Mouse (Mus musculus) intestine, embryonic 16.5 days (tissue): Measurements from ENCODE around the gene Ptger1. TPM values are rescaled to one million over a fixed set of nuclear protein-coding genes. Genes with fewer than 3 reads are reported as not detected.

Experiments used
- ATAC-seq: fragments of 200-750 bp; cut with Nextera tagmentation; 2 replicates; pipeline ENCODE4 v1.8.0; 2017; ENCODE audit warnings: moderate TSS enrichment, moderate library complexity
- H3K27ac ChIP-seq: fragments of 300-500 bp; sonication (generic); 2 replicates; pipeline ENCODE4 v1.5.1; 2014; ENCODE audit warnings: mild to moderate bottlenecking, low read length
- H3K27me3 ChIP-seq: fragments of 300-500 bp; sonication (generic); replicated peaks from 2 replicates; pipeline ENCODE4 v1.6.1; 2014; ENCODE audit warnings: low read length, control low read depth, mixed read lengths; ENCODE audit not compliant: control insufficient read depth, insufficient read depth
- H3K36me3 ChIP-seq: fragments of 300-500 bp; sonication (generic); 2 replicates; pipeline ENCODE4 v1.6.1; 2014; ENCODE audit warnings: low read length, control low read depth; ENCODE audit not compliant: control insufficient read depth, insufficient read depth
- H3K4me1 ChIP-seq: fragments of 300-500 bp; sonication (generic); 2 replicates; pipeline ENCODE4 v1.6.1; 2014; ENCODE audit warnings: low read length, control low read depth, mixed read lengths; ENCODE audit not compliant: control insufficient read depth, insufficient read depth
- H3K4me2 ChIP-seq: fragments of 300-500 bp; sonication (generic); 2 replicates; pipeline ENCODE4 v1.6.1; 2014; ENCODE audit warnings: low read depth, low read length, control low read depth
- H3K4me3 ChIP-seq: fragments of 300-500 bp; sonication (generic); 2 replicates; pipeline ENCODE4 v1.5.1; 2014; ENCODE audit warnings: mild to moderate bottlenecking, low read length
- H3K9ac ChIP-seq: fragments of 300-500 bp; sonication (generic); 2 replicates; pipeline ENCODE4 v1.6.1; 2014; ENCODE audit warnings: low read depth, low read length
- H3K9me3 ChIP-seq: fragments of 300-500 bp; sonication (generic); 2 replicates; pipeline ENCODE4 v1.6.1; 2016; ENCODE audit warnings: low read length, control low read depth; ENCODE audit not compliant: control insufficient read depth
- whole genome bisulfite sequencing: fragments of 180-500 bp; shearing (Covaris S2); extraction: QIAGEN DNeasy Blood & Tissue Kit; methylation state at CpG from one replicate; pipeline ENCODE4 v1.1.7; 2014; 5-methylcytosine and 5-hydroxymethylcytosine counted together
- polyA plus RNA-seq: library from polyadenylated mRNA; unstranded; fragments of >200 nt; fragmentation: Nextera tagmentation; extraction: Ambion mirVana; gene quantifications from 2 replicates; pipeline ENCODE4 v1.2.1, GENCODE M21; 2015

The Ptger1 gene
- polyA plus RNA-seq, 1 experiment from 2014 or later, result 1.2 TPM

DNA sequence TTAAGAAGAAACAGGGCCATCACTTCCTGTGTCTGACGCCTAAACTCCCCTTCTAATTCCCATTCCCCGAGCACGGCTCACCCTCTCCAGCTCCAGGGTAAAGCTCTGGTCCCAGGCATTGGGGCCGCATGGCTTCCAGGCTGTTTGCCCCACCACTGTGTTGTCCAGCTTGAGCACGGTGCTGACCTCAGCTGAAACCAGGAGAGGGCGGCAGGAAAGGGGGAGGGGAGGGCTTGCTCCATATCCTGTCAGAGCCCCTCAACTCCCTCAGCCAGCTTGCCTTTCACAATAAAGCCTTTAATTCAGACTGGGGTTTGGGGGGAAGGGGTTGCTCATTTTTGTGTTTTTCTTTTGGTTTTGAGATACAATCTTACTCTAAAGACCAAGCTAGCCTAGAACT, 14.6 kb downstream of the Ptger1 start:
- H3K9ac ChIP-seq, result no peak overlapping the region
- WGBS, result 21% methylated on average over 6 of the region's 6 CpGs
- H3K36me3 ChIP-seq, result peaks cover 33% of the 10 kb centered on the region
- H3K27ac ChIP-seq, result peak overlapping the region; percentile 40
- H3K4me2 ChIP-seq, result no peak overlapping the region
- H3K4me3 ChIP-seq, result no peak overlapping the region
- ATAC-seq, result no peak
- no peaks in the 10 kb centered on the region for H3K9me3 ChIP-seq
- H3K4me1 ChIP-seq, result 0 out of 2 replicates have a peak, but pooled peaks cover 7% of the 10 kb centered on the region
- H3K27me3 ChIP-seq, result no peaks in the 10 kb centered on the region

DNA sequence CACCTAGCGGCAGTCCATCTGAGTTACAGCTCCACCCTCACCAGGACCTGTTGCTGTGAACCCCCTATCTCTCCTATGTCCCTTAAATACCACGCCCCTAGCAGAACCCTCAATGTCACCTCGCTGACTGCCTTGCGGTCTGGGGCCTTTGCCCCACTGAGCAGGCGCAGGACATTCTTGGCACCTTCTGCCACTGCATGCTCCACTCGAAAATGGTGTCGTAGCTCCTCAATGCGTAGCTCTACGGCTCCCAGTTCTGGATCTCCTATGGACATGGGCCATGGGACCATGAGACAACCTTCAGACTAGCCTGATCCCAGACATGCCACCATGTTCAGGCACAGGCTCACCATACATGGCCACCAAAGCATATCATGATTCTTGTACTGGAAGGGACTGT, 18.0 kb downstream of the Ptger1 start:
- H3K9me3 ChIP-seq, result no peaks in the 10 kb centered on the region

DNA sequence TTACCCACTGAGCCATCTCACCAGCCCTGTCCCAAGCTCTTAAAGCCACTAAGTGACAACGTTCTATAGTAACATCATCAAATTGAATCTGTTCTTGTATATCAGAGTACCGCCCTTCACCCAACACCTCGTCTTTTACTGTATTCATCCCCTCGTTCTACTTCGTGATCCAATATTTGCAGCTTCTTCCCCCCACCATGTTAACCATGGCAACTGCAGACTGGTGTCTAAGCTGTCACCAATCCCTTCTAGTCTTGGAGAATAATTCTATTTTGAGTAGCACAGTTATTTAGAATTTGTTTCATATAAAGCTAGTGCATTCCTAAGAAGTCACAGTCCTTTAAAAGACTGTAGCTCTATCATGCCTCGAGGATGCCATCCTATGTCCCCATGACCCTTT, 22.8 kb downstream of the Ptger1 start:
- H3K9ac ChIP-seq, result no peak overlapping the region
- no peak for ATAC-seq
- H3K4me3 ChIP-seq, result no peak overlapping the region
- H3K27ac ChIP-seq, result no peak overlapping the region
- no peak overlapping the region for H3K4me2 ChIP-seq
- H3K27me3 ChIP-seq, result no peaks in the 10 kb centered on the region
- no peaks in the 10 kb centered on the region for H3K9me3 ChIP-seq
- peaks cover 7% of the 10 kb centered on the region for H3K4me1 ChIP-seq
- H3K36me3 ChIP-seq, result peaks cover 13% of the 10 kb centered on the region
- 90% methylated on average over 6 of the region's 6 CpGs for WGBS

More for the DNA sequence above, 18.0 kb downstream of the Ptger1 start:
- Histone ChIP-seq H3K4me2 (no peak overlapping the region), H3K4me3 (no peak overlapping the region), H3K4me1 (0 out of 2 replicates have a peak, but pooled peaks cover 7% of the 10 kb centered on the region), H3K36me3 (peaks cover 22% of the 10 kb centered on the region), H3K9ac (no peak overlapping the region), H3K27me3 (no peaks in the 10 kb centered on the region), H3K27ac (no peak overlapping the region)
- ATAC-seq, result no peak
- 92% methylated on average over 9 of the region's 9 CpGs for WGBS

GRCm38 (mm10) chr8:83693609-83694236, 27.2 kb downstream of the Ptger1 start:
- WGBS, result 73% methylated on average over 10 of the region's 10 CpGs
- H3K9ac ChIP-seq, result 0 out of 2 replicates have a peak overlapping the region, but pooled peaks have one; percentile 29
- H3K4me2 ChIP-seq, result no peak overlapping the region
- H3K27ac ChIP-seq, result no peak overlapping the region
- peaks cover 13% of the 10 kb centered on the region for H3K36me3 ChIP-seq
- H3K27me3 ChIP-seq, result no peaks in the 10 kb centered on the region
- no peaks in the 10 kb centered on the region for H3K9me3 ChIP-seq
- no peak overlapping the region for H3K4me3 ChIP-seq
- no peak for ATAC-seq
- peaks cover 38% of the 10 kb centered on the region for H3K4me1 ChIP-seq

GRCm38 (mm10) chr8:83694369-83695160, 28.1 kb downstream of the Ptger1 start:
- ATAC-seq, result no peak
- 73% methylated on average over 11 of the region's 11 CpGs for WGBS
- no peak overlapping the region for H3K4me2 ChIP-seq
- no peaks in the 10 kb centered on the region for H3K27me3 ChIP-seq
- H3K9me3 ChIP-seq, result no peaks in the 10 kb centered on the region
- peaks cover 41% of the 10 kb centered on the region for H3K4me1 ChIP-seq
- no peak overlapping the region for H3K27ac ChIP-seq
- no peak overlapping the region for H3K9ac ChIP-seq
- H3K4me3 ChIP-seq, result no peak overlapping the region
- peaks cover 13% of the 10 kb centered on the region for H3K36me3 ChIP-seq

DNA sequence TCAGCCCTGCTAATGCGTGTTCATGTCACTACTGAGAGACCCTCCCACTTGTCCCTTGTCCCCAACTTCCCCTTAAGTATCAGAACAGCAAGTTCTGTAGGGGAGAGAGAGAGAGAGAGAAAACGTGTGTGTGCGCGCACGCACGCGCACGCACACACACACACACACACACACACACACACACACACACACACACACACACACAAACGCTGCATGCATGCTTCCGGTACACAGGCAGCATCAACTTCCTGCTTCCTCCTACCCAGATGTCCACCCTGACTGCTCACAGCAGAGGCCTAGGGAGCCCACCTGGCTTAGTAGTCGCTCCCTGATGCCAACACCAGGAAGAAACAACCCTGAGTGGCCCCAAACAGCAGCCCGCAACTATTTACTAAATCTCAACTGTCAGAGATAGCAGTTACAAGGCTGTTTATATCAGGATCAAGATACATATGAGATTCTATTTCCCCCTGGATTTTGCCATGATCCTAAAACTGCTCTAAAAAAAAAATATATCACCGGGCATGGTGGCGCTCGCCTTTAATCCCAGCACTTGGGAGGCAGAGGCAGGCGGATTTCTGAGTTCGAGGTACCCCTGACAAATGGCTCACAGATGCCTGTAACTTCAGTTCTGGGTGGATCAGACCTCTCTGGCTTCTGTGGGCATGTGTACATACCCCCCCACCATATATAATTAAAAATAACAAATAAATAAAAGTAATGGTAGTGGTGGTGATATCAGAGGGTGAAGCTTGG, 29.1 kb downstream of the Ptger1 start:
- 64% methylated on average over 17 of the region's 17 CpGs for WGBS
- Histone ChIP-seq H3K9me3 (no peaks in the 10 kb centered on the region), H3K27ac (no peak overlapping the region)

DNA sequence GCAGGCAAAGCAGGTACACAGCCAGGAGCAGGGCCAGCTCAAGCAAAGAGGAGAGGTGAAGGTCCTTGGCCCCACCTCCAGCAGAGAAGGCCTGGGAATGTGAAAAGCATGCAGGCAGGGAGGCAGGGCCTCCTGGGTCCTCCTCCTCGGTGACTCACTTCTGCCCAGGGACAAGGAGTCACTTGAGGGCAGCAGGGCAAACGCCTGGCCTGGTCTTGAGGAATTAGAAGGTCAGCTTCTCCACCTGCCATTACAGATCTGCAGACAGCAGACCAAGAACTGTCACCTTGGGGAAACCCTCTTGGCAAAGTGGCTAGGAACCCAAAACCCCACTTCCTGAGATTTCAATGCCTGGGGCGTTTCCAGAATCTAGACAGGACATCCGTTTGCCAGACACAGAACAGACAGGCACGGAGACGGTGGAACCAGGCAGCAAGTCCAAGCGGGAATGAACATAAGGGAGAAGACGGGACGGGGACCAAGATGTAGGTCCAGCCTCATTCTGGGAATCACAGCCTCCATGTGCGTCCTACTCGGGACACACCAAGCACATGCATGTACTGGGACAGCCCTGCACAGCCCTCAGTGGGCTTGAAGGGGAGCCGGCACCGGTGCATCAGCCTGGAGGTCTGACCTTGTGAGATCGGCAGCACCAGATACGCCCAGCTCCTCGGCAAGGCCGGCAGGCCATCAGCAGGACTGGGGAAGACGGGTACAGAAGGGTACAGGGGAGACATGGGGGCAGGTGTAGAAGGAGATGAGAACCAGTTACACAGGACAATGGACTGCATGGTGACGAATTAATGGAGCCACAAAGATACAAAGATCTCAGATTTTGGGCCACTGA, 31.1 kb downstream of the Ptger1 start:
- peak; percentile 39 for ATAC-seq
- 41% methylated on average over 19 of the region's 19 CpGs for WGBS

More for the DNA sequence above, 29.1 kb downstream of the Ptger1 start:
- H3K9ac ChIP-seq, result no peak overlapping the region
- H3K4me2 ChIP-seq, result no peak overlapping the region
- peaks cover 43% of the 10 kb centered on the region for H3K4me1 ChIP-seq
- no peak for ATAC-seq
- H3K36me3 ChIP-seq, result peaks cover 13% of the 10 kb centered on the region
- H3K4me3 ChIP-seq, result no peak overlapping the region
- H3K27me3 ChIP-seq, result no peaks in the 10 kb centered on the region

DNA sequence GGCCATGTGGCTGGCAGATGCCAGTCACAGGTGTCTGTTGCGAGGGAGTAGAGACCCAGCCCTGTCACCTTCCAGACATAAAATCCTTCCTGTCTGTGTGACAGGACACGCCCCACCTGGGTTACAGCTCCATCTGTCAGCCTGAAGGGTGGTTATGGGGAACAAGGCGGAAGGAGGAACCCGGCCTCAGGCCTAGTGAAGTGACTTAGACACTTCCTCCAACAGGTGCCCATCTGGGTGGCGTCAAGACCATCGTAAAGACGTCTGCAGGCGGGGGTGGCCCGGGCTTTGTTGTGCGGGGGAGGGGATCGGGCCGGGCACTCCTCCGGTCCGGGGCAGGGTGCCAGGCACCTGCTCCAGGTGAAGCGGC, 31.8 kb downstream of the Ptger1 start:
- Histone ChIP-seq H3K4me1 (peaks cover 43% of the 10 kb centered on the region), H3K4me3 (peak overlapping the region; percentile 93), H3K4me2 (peak overlapping the region; percentile 86), H3K9me3 (no peaks in the 10 kb centered on the region), H3K27ac (peak overlapping the region; percentile 93), H3K9ac (peak overlapping the region; percentile 97), H3K36me3 (no peaks in the 10 kb centered on the region), H3K27me3 (no peaks in the 10 kb centered on the region)
- whole genome bisulfite sequencing, result 2% methylated on average over 15 of the region's 15 CpGs
- peak; percentile 68 for ATAC-seq

More for the DNA sequence above, 31.1 kb downstream of the Ptger1 start:
- peak overlapping the region; percentile 93 for H3K27ac ChIP-seq
- no peaks in the 10 kb centered on the region for H3K27me3 ChIP-seq
- peak overlapping the region; percentile 86 for H3K4me2 ChIP-seq
- H3K4me3 ChIP-seq, result peak overlapping the region; percentile 93
- no peaks in the 10 kb centered on the region for H3K9me3 ChIP-seq
- H3K9ac ChIP-seq, result peak overlapping the region; percentile 97
- H3K36me3 ChIP-seq, result no peaks in the 10 kb centered on the region
- peaks cover 43% of the 10 kb centered on the region for H3K4me1 ChIP-seq
